Mouse (Mus musculus) embryonic stem cell, embryonic (primary cell): ENCODE results near the gene Cobll1.

Experiments
- CTCF ChIA-PET, 4 experiments: fragments of 300-600 bp in 2 of 4; fragments of 350-600 bp in 2 of 4; sonication (Branson Sonifier 250); formaldehyde crosslinking; loops; one replicate each; lab custom pipeline; 2022; ENCODE audit warnings: inconsistent platforms in 2 of 4; lab: Charles Lee
- POLR2A ChIA-PET, 4 experiments: fragments of 300-600 bp in 2 of 4; fragments of 350-600 bp in 2 of 4; sonication (Branson Sonifier 250); formaldehyde crosslinking; loops; one replicate each; lab custom pipeline; 2022; ENCODE audit warnings: antibody characterized with exemption in 4 of 4, inconsistent platforms in 1 of 4; lab: Charles Lee

Gene Cobll1

DNA sequence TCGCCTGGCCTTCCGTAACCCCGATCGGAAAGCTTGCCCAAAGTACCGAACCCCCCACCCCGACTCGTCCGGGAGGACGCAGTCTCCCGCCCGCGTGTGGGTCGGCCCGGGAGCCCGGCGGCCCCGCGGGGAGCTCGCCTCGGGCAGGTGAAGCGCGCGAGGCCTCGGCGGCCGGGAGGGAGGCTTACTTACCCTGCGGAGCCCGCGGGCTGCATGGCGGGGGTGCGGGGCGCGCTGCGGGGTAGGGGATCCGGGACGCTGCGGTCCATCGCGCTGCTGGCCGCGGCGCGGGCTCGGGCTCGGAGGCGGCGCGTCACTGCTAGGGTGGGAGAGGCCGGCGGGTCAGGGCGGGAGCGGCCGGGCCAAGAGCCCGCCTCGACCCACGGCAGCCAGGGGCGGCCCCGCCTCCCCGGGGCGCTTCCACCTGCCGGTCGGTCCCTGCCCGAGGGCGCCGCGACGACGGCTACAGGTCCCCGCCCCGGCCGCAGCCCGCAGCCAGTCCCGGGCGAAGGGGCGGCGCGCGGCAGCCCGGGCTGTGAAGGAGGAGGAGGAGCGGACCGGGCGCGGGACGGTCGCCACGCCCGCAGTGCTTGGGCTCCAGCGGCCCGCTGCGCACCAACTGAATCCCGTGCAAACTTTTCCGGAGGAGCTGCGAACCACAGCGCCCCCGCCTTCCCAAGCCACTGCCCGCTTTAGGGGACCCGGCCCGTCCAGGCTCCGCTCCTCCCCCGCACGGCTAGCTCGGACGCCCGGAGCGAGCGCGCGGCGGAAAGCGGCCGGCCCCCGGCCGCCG, 836 bp downstream of the Cobll1 start:
- POLR2A ChIA-PET, result interaction anchor here in 2 of 4 experiments (0.8 to 1.5 kb wide), 6 partner anchors 10 to 693 kb away, joined by 3 to 4 read pairs (median 3); no protein-coding TSS in a partner anchor
- CTCF ChIA-PET, result interaction anchor here in 1 of 4 experiments (0.6 kb wide), 1 partner anchor 45 kb away, joined by 3 read pairs; no protein-coding TSS in a partner anchor

DNA sequence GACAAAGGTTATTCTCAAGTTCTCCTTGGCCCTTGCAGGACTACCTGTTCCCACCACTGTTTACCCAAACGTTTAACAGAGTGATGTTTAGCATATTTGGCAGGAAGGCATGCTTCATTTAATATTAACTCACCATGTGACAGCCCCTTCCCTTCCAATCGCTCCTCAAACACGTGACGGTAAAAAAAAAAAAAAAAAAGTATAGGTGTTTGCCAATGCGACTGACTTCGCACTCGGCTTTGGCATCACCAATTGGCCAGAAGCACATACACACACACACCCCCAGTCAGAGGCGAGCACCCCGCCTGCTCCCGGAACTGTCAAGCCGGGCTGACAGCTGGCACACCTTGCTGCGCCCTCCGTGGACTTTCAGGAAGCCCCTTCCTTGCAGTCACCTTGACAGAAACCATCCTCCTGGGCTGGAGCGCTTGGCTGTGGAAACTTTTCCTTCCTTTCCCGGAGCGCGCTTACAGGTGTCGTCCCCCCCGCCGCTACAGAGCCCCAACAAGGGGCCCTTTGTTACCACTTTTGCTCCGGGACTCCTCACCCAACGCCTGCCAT, 1.5 kb downstream of the Cobll1 start:
- POLR2A ChIA-PET, result interaction anchor here in 1 of 4 experiments (0.7 to 1.5 kb wide), 2 partner anchors 56 to 181 kb away, joined by 4 read pairs; no protein-coding TSS in a partner anchor
- CTCF ChIA-PET, result interaction anchor here in 1 of 4 experiments (0.6 kb wide), 1 partner anchor 46 kb away, joined by 3 read pairs; no protein-coding TSS in a partner anchor

DNA sequence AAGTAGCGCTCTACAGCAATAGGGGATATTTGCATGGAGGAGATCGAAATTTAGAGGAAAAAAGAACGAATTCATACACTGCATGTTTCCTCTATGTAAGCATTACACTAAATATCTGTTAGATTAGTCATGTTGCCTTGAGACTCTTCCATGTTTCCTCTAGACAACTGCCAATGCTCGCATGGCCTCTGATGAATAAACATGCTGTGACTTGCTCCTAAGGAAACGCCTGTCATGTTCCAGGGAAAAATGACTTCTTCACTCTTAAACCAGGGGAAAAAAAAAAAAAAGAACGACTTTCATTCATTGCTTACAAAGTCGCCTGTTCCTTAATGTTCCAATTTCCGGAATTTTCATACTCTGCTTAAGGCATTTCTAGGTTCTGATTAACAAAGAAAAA, 2.1 kb downstream of the Cobll1 start:
- CTCF ChIA-PET, result no interaction called here

DNA sequence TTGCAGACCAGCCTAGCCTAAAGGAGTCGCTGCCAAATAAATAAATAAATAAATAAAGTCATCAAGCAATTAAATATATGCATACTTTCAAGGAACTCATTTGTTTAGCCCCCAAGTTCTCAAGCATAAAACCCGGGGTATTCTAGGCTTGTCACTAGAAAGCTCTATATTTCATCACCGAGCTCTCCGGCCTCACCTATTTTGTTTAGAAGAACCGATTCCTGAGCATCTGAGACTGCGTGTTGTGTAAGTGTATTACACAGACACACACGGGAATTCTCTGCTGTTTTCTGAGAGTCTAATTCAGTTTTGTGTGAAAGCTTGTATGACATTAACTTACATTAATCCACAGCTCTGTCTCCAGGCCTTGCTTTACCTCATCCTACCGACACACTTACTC, 2.6 kb downstream of the Cobll1 start:
- ChIA-PET POLR2A (no interaction called here), CTCF (no interaction called here)

More for the DNA sequence above, 2.1 kb downstream of the Cobll1 start:
- POLR2A ChIA-PET, result interaction anchor here in 1 of 4 experiments (0.7 kb wide), 1 partner anchor 182 kb away, joined by 4 read pairs; no protein-coding TSS in a partner anchor

DNA sequence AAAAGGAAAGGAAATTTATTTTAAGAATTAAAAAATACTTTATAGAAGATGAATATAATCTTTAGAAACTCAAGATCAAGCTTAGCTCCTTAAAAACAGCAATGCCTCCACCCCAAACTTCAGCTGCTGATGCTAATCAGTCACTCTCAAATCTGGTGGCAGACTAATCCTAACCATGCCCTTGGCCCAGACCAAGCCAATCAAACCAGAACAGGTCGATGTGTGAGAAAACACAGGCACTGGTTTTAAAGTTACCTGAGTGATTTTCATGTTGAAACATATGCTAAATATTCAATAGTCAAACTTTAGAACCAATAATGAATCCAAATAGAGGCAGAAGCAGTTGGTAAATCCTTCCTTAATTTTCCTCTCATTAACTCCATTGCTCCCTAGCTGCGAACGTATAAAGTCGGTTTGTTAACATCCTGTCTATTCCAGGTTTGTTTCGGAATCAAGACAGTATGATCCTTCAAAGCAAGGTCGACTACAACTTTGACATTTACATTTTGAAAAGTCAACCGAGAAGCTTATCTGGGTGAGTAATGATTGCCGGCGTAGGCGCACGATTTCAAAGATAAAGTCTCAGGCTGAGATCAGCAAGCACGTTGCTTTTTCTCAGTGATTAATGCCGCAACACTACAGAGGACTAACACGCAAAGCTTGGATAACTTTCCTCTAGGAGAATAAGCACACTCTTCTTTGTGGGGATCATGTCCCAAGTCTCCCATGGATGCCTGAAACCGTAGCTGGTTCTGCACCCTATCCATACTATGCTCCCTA, 6.3 kb downstream of the Cobll1 start:
- ChIA-PET CTCF (interaction anchor here in 1 of 4 experiments (0.5 kb wide), 1 partner anchor 80 kb away, joined by 4 read pairs; no protein-coding TSS in a partner anchor), POLR2A (interaction anchor here in 1 of 4 experiments (0.6 kb wide), 1 partner anchor 194 kb away, joined by 3 read pairs; no protein-coding TSS in a partner anchor)

DNA sequence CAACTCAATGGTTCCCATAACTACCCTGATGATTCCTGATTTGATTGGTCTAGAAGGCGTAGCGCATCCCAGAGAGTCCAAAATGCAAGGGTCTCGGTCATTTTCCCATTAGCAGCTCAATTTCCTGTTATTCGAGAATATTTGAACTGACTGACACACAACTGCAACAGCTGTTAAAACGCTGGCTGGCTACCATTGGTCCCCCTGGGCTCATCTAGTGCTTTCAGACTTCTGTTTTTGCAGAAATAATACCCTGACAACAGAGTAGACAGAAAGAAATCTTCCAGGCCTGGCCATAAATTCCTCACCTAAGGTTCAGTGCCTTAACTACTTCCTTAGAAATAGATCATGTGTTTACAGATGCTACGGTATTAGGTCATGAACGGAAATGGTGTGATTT, 10.8 kb downstream of the Cobll1 start:
- ChIA-PET POLR2A (no interaction called here), CTCF (no interaction called here)

DNA sequence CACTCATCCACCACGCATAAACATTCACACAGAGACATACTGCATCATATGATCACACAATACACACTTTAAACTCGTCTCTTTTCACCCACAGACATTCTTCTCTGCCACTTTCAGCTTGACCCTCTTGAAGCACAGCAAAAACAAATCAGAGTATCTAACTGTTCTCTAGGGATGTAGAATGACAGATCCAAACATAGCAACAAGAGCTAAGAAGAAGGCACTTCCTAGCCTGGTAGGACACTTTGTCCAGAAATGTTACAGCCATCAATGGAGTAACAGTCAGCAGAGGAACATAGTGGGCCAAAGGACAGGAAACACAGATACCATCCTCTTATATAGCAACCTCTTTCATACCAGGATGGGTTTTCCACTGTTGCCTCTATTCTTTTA, 11.3 kb downstream of the Cobll1 start:
- POLR2A ChIA-PET, result no interaction called here
- CTCF ChIA-PET, result no interaction called here

DNA sequence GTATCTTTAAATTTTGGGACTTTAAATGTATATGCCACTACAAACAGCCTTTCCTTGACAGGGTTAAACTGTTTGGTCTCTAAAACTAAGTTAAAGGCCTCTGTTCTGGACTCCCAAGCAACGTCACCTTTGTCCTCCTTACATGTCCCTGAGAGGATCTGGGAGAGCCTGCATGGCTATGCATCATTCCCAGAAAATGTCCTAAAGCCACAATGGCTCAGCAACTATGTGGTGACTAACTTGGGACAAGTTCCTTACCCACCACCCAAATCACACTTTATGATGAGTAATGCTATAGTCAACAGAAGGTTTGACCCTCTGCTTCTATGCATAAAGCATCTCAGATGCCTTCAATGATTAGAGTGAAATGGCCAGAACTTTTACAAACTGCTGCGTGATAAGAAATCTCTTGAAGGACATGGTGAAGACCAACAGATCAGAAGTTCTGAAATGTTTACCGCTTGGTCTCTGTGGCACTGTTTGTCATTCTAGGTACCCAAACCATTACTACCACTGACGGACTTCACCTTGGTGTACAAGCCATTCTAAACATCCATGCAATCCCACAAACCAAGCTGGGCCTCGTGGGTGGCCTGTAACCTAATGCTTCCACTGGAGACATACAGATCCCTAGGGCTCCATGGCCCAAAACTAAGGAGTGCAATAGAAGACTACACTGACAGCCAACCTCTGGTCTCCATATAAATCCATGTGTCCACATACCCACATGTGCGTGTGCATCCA, 11.9 kb downstream of the Cobll1 start:
- CTCF ChIA-PET, result no interaction called here
- POLR2A ChIA-PET, result no interaction called here

DNA sequence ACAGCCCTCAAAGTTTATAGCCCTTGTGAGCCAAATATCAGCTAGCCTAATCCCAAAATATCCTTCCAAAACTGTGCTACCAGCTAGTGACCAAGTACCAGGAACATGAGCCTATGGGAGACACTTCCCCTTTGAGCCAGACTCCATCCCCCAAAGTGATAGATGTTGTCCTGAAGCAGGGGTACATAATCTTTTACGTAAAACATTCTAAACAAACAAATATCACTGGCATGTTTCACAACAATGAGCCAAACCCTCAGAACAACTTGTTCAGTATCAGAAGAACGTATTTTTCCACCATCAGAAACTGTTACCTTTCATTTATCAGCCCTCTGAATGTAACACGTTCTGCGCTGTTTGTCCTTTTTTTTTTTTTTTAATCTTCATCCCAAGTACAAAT, 12.7 kb downstream of the Cobll1 start:
- ChIA-PET POLR2A (no interaction called here), CTCF (interaction anchor here in 1 of 4 experiments (0.6 kb wide), 1 partner anchor 711 kb away, joined by 3 read pairs; no protein-coding TSS in a partner anchor)

DNA sequence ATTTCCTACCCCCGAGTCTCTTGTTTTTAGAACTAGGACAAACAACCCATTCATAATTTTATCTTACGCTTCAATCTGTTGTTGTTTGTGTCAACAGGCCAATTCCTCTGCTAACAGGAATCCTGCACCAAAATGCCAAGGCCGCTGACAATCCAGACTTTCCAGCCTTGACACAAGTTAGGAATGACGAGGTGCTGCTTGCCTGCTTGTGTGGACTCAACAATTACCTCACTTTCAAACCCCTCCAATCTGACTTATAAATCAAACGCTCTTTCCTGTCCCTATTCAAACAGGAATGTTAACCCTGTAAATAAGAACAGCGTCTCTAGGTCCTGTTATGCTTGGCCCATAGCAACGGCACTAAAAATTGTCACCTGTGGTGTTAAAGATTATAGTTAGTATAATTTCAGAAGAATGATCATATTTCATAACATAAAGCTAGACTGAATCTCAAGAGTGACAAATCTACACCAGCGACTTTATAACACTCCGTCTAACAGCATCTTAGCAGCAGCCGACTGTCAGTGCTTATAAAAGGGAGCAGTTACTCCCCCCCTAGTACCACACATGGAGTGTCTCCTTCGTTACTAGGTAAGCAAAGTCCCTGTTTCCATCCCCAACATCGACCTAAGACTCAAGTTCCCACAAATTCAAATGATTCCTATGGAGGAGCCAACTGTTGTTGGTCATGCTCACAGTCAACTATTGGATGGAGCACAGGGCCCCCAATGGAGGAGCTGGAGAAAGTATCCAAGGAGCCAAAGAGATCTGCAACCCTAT, 15.1 kb downstream of the Cobll1 start:
- POLR2A ChIA-PET, result no interaction called here
- CTCF ChIA-PET, result no interaction called here

DNA sequence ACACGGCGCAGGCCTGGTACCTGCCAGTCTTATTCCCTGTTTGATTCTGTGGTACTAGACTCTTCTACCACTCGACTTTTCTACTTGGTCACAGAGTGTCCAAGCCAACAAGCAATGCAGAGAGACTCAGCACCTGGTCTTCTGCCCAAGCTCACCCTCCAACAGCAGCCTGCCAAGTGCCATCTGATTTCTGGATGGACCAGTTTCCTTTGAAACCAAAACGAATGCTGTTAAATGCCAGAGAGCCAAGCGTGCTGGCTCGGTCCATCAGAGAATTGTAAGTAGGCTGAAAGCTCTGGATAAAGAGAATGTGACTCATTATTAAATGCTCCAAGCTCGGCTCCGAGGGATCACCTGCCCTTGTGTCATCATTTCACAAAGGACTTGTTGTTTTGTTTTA, 16.2 kb downstream of the Cobll1 start:
- CTCF ChIA-PET, result no interaction called here

DNA sequence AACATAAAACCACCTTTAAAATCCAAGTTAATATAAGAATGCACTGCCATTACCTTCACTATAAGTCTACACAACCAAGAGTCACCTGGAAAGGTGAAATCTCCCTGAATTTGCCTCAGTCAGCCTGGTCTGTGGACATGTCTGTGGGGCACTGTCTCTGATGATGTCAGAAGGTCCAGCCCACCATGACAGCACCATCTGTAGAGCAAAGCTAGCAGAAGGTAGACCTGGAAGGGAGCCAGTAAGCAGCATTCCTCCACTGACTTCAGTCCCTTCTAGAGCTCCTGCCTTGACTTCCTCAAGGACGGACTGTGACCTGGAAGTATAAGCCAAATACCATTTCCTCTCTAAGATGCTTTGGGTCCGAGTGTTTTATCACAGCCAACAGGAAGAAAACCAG, 17.6 kb downstream of the Cobll1 start:
- ChIA-PET POLR2A (no interaction called here), CTCF (no interaction called here)

More for the DNA sequence above, 16.2 kb downstream of the Cobll1 start:
- POLR2A ChIA-PET, result no interaction called here

DNA sequence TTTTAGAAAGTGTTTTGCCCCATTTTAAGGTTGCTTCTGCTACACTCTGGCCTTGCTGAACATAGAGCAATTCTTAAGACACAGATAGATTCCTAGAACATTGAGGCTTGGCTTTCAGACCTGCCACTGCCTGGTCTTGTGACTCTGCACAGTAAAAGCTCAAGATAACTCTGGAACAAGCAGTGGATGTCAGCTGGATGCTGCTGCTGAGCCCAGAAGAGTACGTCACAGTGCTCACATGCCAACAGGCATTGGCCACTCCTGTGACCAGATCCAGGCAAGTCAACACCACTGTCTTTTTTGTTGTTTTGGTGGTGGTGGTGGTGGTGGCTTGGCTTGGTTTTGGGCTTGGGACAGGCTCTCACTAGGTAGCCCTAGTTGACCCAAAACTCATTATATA, 18.6 kb downstream of the Cobll1 start:
- POLR2A ChIA-PET, result interaction anchor here in 1 of 4 experiments (0.7 kb wide), 1 partner anchor 466 kb away, joined by 4 read pairs; no protein-coding TSS in a partner anchor

DNA sequence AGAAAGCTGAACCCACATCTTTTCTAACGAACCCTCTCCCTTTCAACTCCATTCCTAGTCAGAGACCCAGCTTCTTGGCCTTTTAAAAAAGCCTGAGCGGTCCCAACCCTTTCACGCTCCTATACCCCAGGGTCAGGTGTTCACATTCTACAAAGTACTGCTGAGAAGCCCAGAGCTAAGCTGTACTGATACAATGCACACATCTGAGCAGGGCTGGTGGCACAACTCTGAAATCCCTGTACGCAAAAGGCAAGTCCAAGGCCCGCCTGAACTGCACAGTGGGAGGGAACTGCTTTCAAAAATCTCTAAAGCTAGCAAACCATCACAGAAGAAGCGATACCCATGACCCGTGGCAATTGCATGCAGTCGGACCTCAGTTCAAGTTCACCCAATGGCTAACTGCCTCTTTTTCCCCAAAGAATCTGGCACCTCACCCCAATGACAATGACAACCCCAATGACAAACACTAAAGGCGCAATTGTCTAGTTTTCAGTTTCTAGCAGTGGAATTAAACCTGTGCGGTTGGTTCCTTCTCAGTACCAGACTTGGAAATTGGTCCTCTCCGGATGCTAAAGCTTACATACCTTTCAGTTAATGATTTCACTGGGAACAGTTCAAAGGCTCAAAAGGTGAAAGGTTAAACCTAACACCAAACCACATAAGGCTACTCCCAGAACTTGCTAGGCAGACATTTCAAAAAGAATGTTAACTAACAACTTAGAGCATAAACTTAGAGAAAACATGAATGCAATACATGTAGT, 19.6 kb downstream of the Cobll1 start:
- POLR2A ChIA-PET, result no interaction called here
- CTCF ChIA-PET, result no interaction called here

More for the DNA sequence above, 18.6 kb downstream of the Cobll1 start:
- CTCF ChIA-PET, result no interaction called here

DNA sequence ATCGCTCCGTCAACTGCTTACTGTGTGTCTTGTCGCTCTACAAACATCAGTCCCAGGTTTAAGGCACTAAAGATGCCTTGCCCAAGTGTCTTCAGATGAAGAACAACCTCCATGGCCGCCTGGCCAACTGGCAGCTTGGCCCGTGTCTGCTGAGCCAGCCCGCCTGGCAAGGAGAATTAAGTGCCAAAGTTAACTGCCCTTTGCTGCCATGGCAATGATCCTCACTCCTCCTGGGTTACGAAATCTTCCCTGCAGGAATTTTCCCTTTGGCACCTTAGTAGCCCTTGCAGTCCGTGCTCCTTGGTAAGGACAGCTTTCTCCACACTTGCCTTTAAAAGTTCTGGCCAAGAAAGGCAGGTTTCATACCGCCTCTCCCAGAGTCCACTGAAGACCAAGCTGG, 20.9 kb downstream of the Cobll1 start:
- ChIA-PET POLR2A (no interaction called here), CTCF (no interaction called here)

DNA sequence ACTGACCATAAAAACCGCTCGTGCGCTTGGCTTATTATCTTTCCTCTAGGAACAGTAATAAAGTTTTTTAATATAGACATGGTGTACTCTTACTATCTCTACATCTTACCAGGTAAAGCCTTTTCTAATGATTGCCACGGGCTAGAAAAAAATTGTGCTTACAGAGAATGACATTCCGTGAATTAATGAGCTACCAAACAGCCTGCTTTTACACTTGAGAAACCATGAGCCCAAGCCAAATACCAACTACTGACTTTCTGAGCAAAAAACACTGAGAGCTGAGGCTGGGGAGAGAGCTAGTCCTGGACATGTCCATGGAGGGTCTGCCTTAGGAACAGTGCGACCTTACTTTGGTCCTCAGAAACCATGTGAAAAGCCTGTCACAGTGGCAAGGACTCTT, 21.5 kb downstream of the Cobll1 start:
- ChIA-PET POLR2A (interaction anchor here in 1 of 4 experiments (0.6 kb wide), 1 partner anchor 61 kb away, joined by 3 read pairs; no protein-coding TSS in a partner anchor), CTCF (no interaction called here)

DNA sequence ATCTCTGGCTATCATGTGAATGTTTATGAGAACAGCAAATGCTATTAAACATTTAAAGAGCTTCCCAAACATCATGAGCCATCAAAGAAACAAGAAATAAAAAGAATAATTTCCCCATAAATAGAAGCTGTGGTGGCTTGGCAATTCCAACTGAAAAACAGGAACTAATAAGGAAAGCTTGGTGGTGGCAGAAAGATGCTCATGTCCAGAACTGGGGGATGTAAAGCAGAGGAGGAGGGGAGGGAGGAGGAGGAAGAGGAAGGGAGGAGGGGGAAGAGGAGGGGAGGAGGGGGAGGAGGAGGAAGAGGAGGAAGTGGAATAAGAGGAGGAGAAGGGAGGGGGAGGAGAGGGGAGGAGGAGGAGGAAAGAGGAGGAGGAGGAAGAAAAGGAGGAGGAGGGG, 23.0 kb downstream of the Cobll1 start:
- CTCF ChIA-PET, result no interaction called here
- POLR2A ChIA-PET, result no interaction called here
